14 mouse cellular contexts compared by ENCODE assay signal in genomic region chr12:45929001-45929759, GRCm38 (mm10).
DNase-seq lines count a peak whose midpoint lies in the region; ATAC-seq lines count a peak whose summit lies in the region.
"Had no signal": no experiment of that assay in that cellular context is flagged by ENCODE, and none has a peak within 500 bp of the region (broad histone marks: within the 10 kb centered on the region; RNA-seq: fewer than 3 reads in every experiment).

No protein-coding gene starts in this region.

- H3K9me3 ChIP-seq in midbrain, embryonic 11.5 days (ENCODE audit: control insufficient read depth, low read length): no peaks in the 10 kb centered on the region
- no peaks in the 10 kb centered on the region for H3K9me3 ChIP-seq in midbrain, embryonic 10.5 days (replicated peaks)
- no peaks in the 10 kb centered on the region for H3K9me3 ChIP-seq in hindbrain, embryonic 13.5 days
- no peaks in the 10 kb centered on the region for H3K9me3 ChIP-seq in neural tube, embryonic 13.5 days
- no peaks in the 10 kb centered on the region for H3K9me3 ChIP-seq in intestine, embryonic 16.5 days (ENCODE audit: control insufficient read depth, low read length)
- H3K9me3 ChIP-seq: embryonic facial prominence, embryonic 15.5 days; limb, embryonic 10.5 days; neural tube, embryonic 12.5 days; stomach, embryonic 15.5 days had no signal

- DNase-seq in midbrain, embryonic 11.5 days (ENCODE audit: low spot score, missing footprints): no peak
- DNase-seq in midbrain, embryonic 10.5 days (ENCODE audit: low spot score): no peak
- peak; percentile 19 for DNase-seq in cerebellum, adult 9-11 months
- no peak for DNase-seq in left cerebral cortex, adult 11 months (ENCODE audit: low spot score)
- DNase-seq: adrenal gland, adult 8-10 months; lung, postnatal 4 days had no signal

- peak; percentile 90 for ATAC-seq in midbrain, embryonic 11.5 days (ENCODE audit: low FRiP score)
- peak; percentile 79 for ATAC-seq in hindbrain, embryonic 13.5 days (ENCODE audit: low FRiP score)
- ATAC-seq in neural tube, embryonic 13.5 days (ENCODE audit: low read depth): peak; percentile 65; the same call in 1 of the 2 replicates
- no peak for ATAC-seq in intestine, embryonic 16.5 days
- no peak for ATAC-seq in megakaryocyte-erythroid progenitor cell, adult 5-6 weeks (replicated peaks; ENCODE audit: low FRiP score, low TSS enrichment, poor library complexity, severe bottlenecking)

- H3K27ac ChIP-seq in midbrain, embryonic 11.5 days (ENCODE audit: low read depth, low read length): peak overlapping the region; percentile 20; the same call in 1 of the 2 replicates
- H3K27ac ChIP-seq in midbrain, embryonic 10.5 days (replicated peaks): no peak overlapping the region; the same call in 1 of the 2 replicates
- peak overlapping the region; percentile 79 for H3K27ac ChIP-seq in hindbrain, embryonic 13.5 days
- H3K27ac ChIP-seq in neural tube, embryonic 13.5 days (replicated peaks): peak overlapping the region; percentile 78
- no peak overlapping the region for H3K27ac ChIP-seq in intestine, embryonic 16.5 days (ENCODE audit: low read length)
- H3K27ac ChIP-seq: embryonic facial prominence, embryonic 15.5 days; limb, embryonic 10.5 days; neural tube, embryonic 12.5 days; stomach, embryonic 15.5 days had no signal

- no peak overlapping the region for H3K9ac ChIP-seq in midbrain, embryonic 11.5 days (ENCODE audit: low read length)
- H3K9ac ChIP-seq in hindbrain, embryonic 13.5 days: no peak overlapping the region
- H3K9ac ChIP-seq in neural tube, embryonic 13.5 days: no peak overlapping the region
- H3K9ac ChIP-seq in intestine, embryonic 16.5 days (ENCODE audit: low read depth, low read length): no peak overlapping the region
- H3K9ac ChIP-seq: embryonic facial prominence, embryonic 15.5 days; neural tube, embryonic 12.5 days; stomach, embryonic 15.5 days had no signal

- 84% methylated on average over 7 of the region's 7 CpGs for whole genome bisulfite sequencing in midbrain, embryonic 11.5 days
- 89% methylated on average over 7 of the region's 7 CpGs for WGBS in midbrain, embryonic 10.5 days
- 64% methylated on average over 7 of the region's 7 CpGs for WGBS in hindbrain, embryonic 13.5 days
- WGBS in neural tube, embryonic 13.5 days: 71% methylated on average over 7 of the region's 7 CpGs
- 86% methylated on average over 7 of the region's 7 CpGs for WGBS in intestine, embryonic 16.5 days

- no peak overlapping the region for H3K4me3 ChIP-seq in midbrain, embryonic 11.5 days (ENCODE audit: low read depth, low read length)
- H3K4me3 ChIP-seq in midbrain, embryonic 10.5 days: no peak overlapping the region
- H3K4me3 ChIP-seq in hindbrain, embryonic 13.5 days: no peak overlapping the region
- no peak overlapping the region for H3K4me3 ChIP-seq in neural tube, embryonic 13.5 days
- H3K4me3 ChIP-seq in intestine, embryonic 16.5 days (ENCODE audit: low read length): no peak overlapping the region
- H3K4me3 ChIP-seq: embryonic facial prominence, embryonic 15.5 days; limb, embryonic 10.5 days; neural tube, embryonic 12.5 days; stomach, embryonic 15.5 days had no signal

- no peak overlapping the region for H3K4me2 ChIP-seq in midbrain, embryonic 11.5 days
- no peak overlapping the region for H3K4me2 ChIP-seq in hindbrain, embryonic 13.5 days
- no peak overlapping the region for H3K4me2 ChIP-seq in neural tube, embryonic 13.5 days
- H3K4me2 ChIP-seq in intestine, embryonic 16.5 days (ENCODE audit: low read depth, low read length): no peak overlapping the region
- H3K4me2 ChIP-seq: embryonic facial prominence, embryonic 15.5 days; neural tube, embryonic 12.5 days; stomach, embryonic 15.5 days had no signal

- no peaks in the 10 kb centered on the region for H3K36me3 ChIP-seq in midbrain, embryonic 11.5 days (ENCODE audit: control insufficient read depth, insufficient read depth, low read length)
- H3K36me3 ChIP-seq in midbrain, embryonic 10.5 days: no peaks in the 10 kb centered on the region
- H3K36me3 ChIP-seq in hindbrain, embryonic 13.5 days: no peaks in the 10 kb centered on the region
- H3K36me3 ChIP-seq in neural tube, embryonic 13.5 days: no peaks in the 10 kb centered on the region
- H3K36me3 ChIP-seq in intestine, embryonic 16.5 days (ENCODE audit: control insufficient read depth, insufficient read depth, low read length): no peaks in the 10 kb centered on the region
- H3K36me3 ChIP-seq: embryonic facial prominence, embryonic 15.5 days; limb, embryonic 10.5 days; neural tube, embryonic 12.5 days; stomach, embryonic 15.5 days had no signal

- no peaks in the 10 kb centered on the region for H3K4me1 ChIP-seq in midbrain, embryonic 11.5 days (ENCODE audit: control insufficient read depth, insufficient read depth, low read length)
- no peaks in the 10 kb centered on the region for H3K4me1 ChIP-seq in midbrain, embryonic 10.5 days
- H3K4me1 ChIP-seq in hindbrain, embryonic 13.5 days (replicated peaks): peaks cover 3% of the 10 kb centered on the region; the same call in 1 of the 2 replicates
- 0 out of 2 replicates have a peak, but pooled peaks cover 3% of the 10 kb centered on the region for H3K4me1 ChIP-seq in neural tube, embryonic 13.5 days (replicated peaks)
- H3K4me1 ChIP-seq in intestine, embryonic 16.5 days (ENCODE audit: control insufficient read depth, insufficient read depth, low read length): no peaks in the 10 kb centered on the region
- H3K4me1 ChIP-seq: embryonic facial prominence, embryonic 15.5 days; limb, embryonic 10.5 days; neural tube, embryonic 12.5 days; stomach, embryonic 15.5 days had no signal

- H3K27me3 ChIP-seq in midbrain, embryonic 11.5 days (ENCODE audit: control insufficient read depth, insufficient read depth, low read length): no peaks in the 10 kb centered on the region
- H3K27me3 ChIP-seq in midbrain, embryonic 10.5 days (ENCODE audit: low read depth, poor library complexity, severe bottlenecking): no peaks in the 10 kb centered on the region
- no peaks in the 10 kb centered on the region for H3K27me3 ChIP-seq in hindbrain, embryonic 13.5 days
- H3K27me3 ChIP-seq in neural tube, embryonic 13.5 days: no peaks in the 10 kb centered on the region
- no peaks in the 10 kb centered on the region for H3K27me3 ChIP-seq in intestine, embryonic 16.5 days (replicated peaks; ENCODE audit: control insufficient read depth, insufficient read depth, low read length)
- H3K27me3 ChIP-seq: embryonic facial prominence, embryonic 15.5 days; neural tube, embryonic 12.5 days; stomach, embryonic 15.5 days had no signal

Comparison
In these comparisons a context has a peak if more than half of its experiments do, and no peak if none do; other contexts are left out.
1. H3K27ac ChIP-seq: peak in midbrain, embryonic 11.5 days (single experiment), hindbrain, embryonic 13.5 days (single experiment) and neural tube, embryonic 13.5 days (single experiment); none in midbrain, embryonic 10.5 days (single experiment) and intestine, embryonic 16.5 days (single experiment).
2. ATAC-seq: peak in midbrain, embryonic 11.5 days (single experiment), hindbrain, embryonic 13.5 days (single experiment) and neural tube, embryonic 13.5 days (single experiment); none in intestine, embryonic 16.5 days (single experiment) and megakaryocyte-erythroid progenitor cell, adult 5-6 weeks (single experiment).